In genomic region chr3:88607758-88608138, GRCm38 (mm10) we compare ENCODE assay signal across 8 mouse cellular contexts. TPM values are rescaled to one million over a fixed set of nuclear protein-coding genes. Genes with fewer than 3 reads are reported as not detected.
DNase-seq lines count a peak whose midpoint lies in the region; ATAC-seq and TF ChIP-seq lines count a peak whose summit lies in the region.

No protein-coding gene starts in this region.

- peak overlapping the region; percentile 35 for H3K4me3 ChIP-seq in kidney, embryonic 16.5 days (ENCODE audit: low read length)
- 0 out of 2 replicates have a peak overlapping the region, but pooled peaks have one; percentile 0 for H3K4me3 ChIP-seq in cortical plate, adult 2 months (ENCODE audit: insufficient read depth, low read length)
- H3K4me3 ChIP-seq in hindbrain, embryonic 16.5 days (ENCODE audit: low read length): peak overlapping the region; percentile 35
- H3K4me3 ChIP-seq in midbrain, embryonic 15.5 days: 0 out of 2 replicates have a peak overlapping the region, but pooled peaks have one; percentile 27

- no peaks in the 10 kb centered on the region for H3K36me3 ChIP-seq in kidney, embryonic 16.5 days (ENCODE audit: insufficient read depth, low read length)
- no peaks in the 10 kb centered on the region for H3K36me3 ChIP-seq in hindbrain, embryonic 16.5 days (ENCODE audit: control insufficient read depth, insufficient read depth, low read length)
- no peaks in the 10 kb centered on the region for H3K36me3 ChIP-seq in midbrain, embryonic 15.5 days (replicated peaks)

- H3K9me3 ChIP-seq in kidney, embryonic 16.5 days (ENCODE audit: low read length): no peaks in the 10 kb centered on the region
- no peaks in the 10 kb centered on the region for H3K9me3 ChIP-seq in hindbrain, embryonic 16.5 days (ENCODE audit: control insufficient read depth, low read length)
- H3K9me3 ChIP-seq in midbrain, embryonic 15.5 days: no peaks in the 10 kb centered on the region

- 25% methylated on average over 10 of the region's 10 CpGs for WGBS in kidney, embryonic 16.5 days
- 20% methylated on average over 10 of the region's 10 CpGs for WGBS in hindbrain, embryonic 16.5 days
- 18% methylated on average over 10 of the region's 10 CpGs for WGBS in midbrain, embryonic 15.5 days

- peak; percentile 49 for ATAC-seq in kidney, embryonic 16.5 days (ENCODE audit: low FRiP score, low TSS enrichment)
- ATAC-seq in hindbrain, embryonic 16.5 days: peak; percentile 67
- ATAC-seq in midbrain, embryonic 15.5 days (replicated peaks): no peak; the same call in 1 of the 2 replicates

- no peak for TF ChIP-seq POLR2A in cortical plate, adult 2 months (IDR thresholded peaks at IDR 0.05; ENCODE audit: extremely low read depth, insufficient read depth, low read length)

- H3K9ac ChIP-seq in kidney, embryonic 16.5 days (replicated peaks; ENCODE audit: low read length): peak overlapping the region; percentile 62
- no peak overlapping the region; the same call in none of the 2 replicates for H3K9ac ChIP-seq in hindbrain, embryonic 16.5 days (ENCODE audit: low read depth, low read length)
- H3K9ac ChIP-seq in midbrain, embryonic 15.5 days: no peak overlapping the region

- DNase-seq in kidney, adult 11 months: no peak
- DNase-seq in left cerebral cortex, postnatal 10 days (ENCODE audit: extremely low spot score in 1 of 2, low spot score in 2 of 2): no peak
- DNase-seq in ovary, adult 18-20 months (ENCODE audit: low spot score): no peak
- DNase-seq in gastrocnemius, postnatal 10 days: no peak

- H3K27ac ChIP-seq in kidney, embryonic 16.5 days (ENCODE audit: low read length): no peak overlapping the region
- no peak overlapping the region for H3K27ac ChIP-seq in cortical plate, adult 2 months (ENCODE audit: insufficient read depth, low read length)
- no peak overlapping the region for H3K27ac ChIP-seq in hindbrain, embryonic 16.5 days (ENCODE audit: low read depth, low read length)
- H3K27ac ChIP-seq in midbrain, embryonic 15.5 days: no peak overlapping the region

- peaks cover 16% of the 10 kb centered on the region for H3K4me1 ChIP-seq in kidney, embryonic 16.5 days (ENCODE audit: insufficient read depth, low read length)
- no peaks in the 10 kb centered on the region for H3K4me1 ChIP-seq in cortical plate, adult 2 months (ENCODE audit: control insufficient read depth, insufficient read depth, low read length)
- peaks cover 2% of the 10 kb centered on the region; the same call in 1 of the 2 replicates for H3K4me1 ChIP-seq in hindbrain, embryonic 16.5 days (ENCODE audit: control insufficient read depth, insufficient read depth, low read depth, low read length)
- peaks cover 14% of the 10 kb centered on the region; the same call in 1 of the 2 replicates for H3K4me1 ChIP-seq in midbrain, embryonic 15.5 days

- peak overlapping the region; percentile 55 for H3K4me2 ChIP-seq in kidney, embryonic 16.5 days (replicated peaks; ENCODE audit: low read depth, low read length)
- H3K4me2 ChIP-seq in hindbrain, embryonic 16.5 days (ENCODE audit: low read length): peak overlapping the region; percentile 55
- H3K4me2 ChIP-seq in midbrain, embryonic 15.5 days: peak overlapping the region; percentile 55

- intact Hi-C loops in left cerebral cortex, postnatal 10 days (cut with DNase I): loop anchor here (5.0 kb wide), 2 partner anchors 35 to 80 kb away; partner anchors contain the start of gene Khdc4

- no peak for TF ChIP-seq CTCF in cortical plate, adult 2 months (IDR thresholded peaks at IDR 0.05; ENCODE audit: extremely low read depth, insufficient read depth, low read length)

- no peaks in the 10 kb centered on the region for H3K27me3 ChIP-seq in kidney, embryonic 16.5 days (ENCODE audit: insufficient read depth, low read length)
- no peaks in the 10 kb centered on the region for H3K27me3 ChIP-seq in hindbrain, embryonic 16.5 days (replicated peaks; ENCODE audit: control insufficient read depth, insufficient read depth, low read length)
- no peaks in the 10 kb centered on the region for H3K27me3 ChIP-seq in midbrain, embryonic 15.5 days (replicated peaks)

RNA-seq across cellular contexts. Expression of gene Arhgef2, which starts 2.0 kb away (rescaled TPM):
- polyA plus RNA-seq in kidney, embryonic 16.5 days (2015; fragmentation: Nextera tagmentation; extraction: Ambion mirVana): 103 and 119 TPM in 2 replicates
- 220 and 224 TPM in 2 replicates for polyA plus RNA-seq in cortical plate, adult 2 months (2012; rRNA removed)
- 79.0 and 104 TPM in 2 replicates for polyA plus RNA-seq in hindbrain, embryonic 16.5 days (2015; fragmentation: Nextera tagmentation; extraction: Ambion mirVana)
- polyA plus RNA-seq in midbrain, embryonic 15.5 days (2015; fragmentation: Nextera tagmentation; extraction: Ambion mirVana): 138 and 145 TPM in 2 replicates
- total RNA-seq in left cerebral cortex, postnatal 10 days (2021): 100 to 1,000 TPM; 257 to 264 TPM
- 10 to 100 TPM; 58.2 to 97.6 TPM for total RNA-seq in gastrocnemius, postnatal 10 days (2021)

RNA-seq across cellular contexts. Expression of gene Ssr2, which starts 32.1 kb away (rescaled TPM):
- 269 and 323 TPM in 2 replicates for polyA plus RNA-seq in kidney, embryonic 16.5 days (2015; fragmentation: Nextera tagmentation; extraction: Ambion mirVana)
- 120 and 126 TPM in 2 replicates for polyA plus RNA-seq in cortical plate, adult 2 months (2012; rRNA removed)
- polyA plus RNA-seq in hindbrain, embryonic 16.5 days (2015; fragmentation: Nextera tagmentation; extraction: Ambion mirVana): 133 and 167 TPM in 2 replicates
- polyA plus RNA-seq in midbrain, embryonic 15.5 days (2015; fragmentation: Nextera tagmentation; extraction: Ambion mirVana): 133 and 143 TPM in 2 replicates
- 100 to 1,000 TPM; 127 to 128 TPM for total RNA-seq in left cerebral cortex, postnatal 10 days (2021)
- 100 to 1,000 TPM; 108 to 125 TPM for total RNA-seq in gastrocnemius, postnatal 10 days (2021)

RNA-seq across cellular contexts. Expression of gene Rxfp4, which starts 45.2 kb away (rescaled TPM):
- polyA plus RNA-seq in kidney, embryonic 16.5 days (2015; fragmentation: Nextera tagmentation; extraction: Ambion mirVana): not detected in 2 replicates
- not detected in 2 replicates for polyA plus RNA-seq in cortical plate, adult 2 months (2012; rRNA removed)
- polyA plus RNA-seq in hindbrain, embryonic 16.5 days (2015; fragmentation: Nextera tagmentation; extraction: Ambion mirVana): not detected in 2 replicates
- not detected in 2 replicates for polyA plus RNA-seq in midbrain, embryonic 15.5 days (2015; fragmentation: Nextera tagmentation; extraction: Ambion mirVana)
- not detected for total RNA-seq in left cerebral cortex, postnatal 10 days (2021)
- not detected for total RNA-seq in gastrocnemius, postnatal 10 days (2021)

RNA-seq across cellular contexts. Expression of gene Ubqln4, which starts 54.2 kb away (rescaled TPM):
- 52.7 and 57.8 TPM in 2 replicates for polyA plus RNA-seq in kidney, embryonic 16.5 days (2015; fragmentation: Nextera tagmentation; extraction: Ambion mirVana)
- polyA plus RNA-seq in cortical plate, adult 2 months (2012; rRNA removed): 103 and 110 TPM in 2 replicates
- polyA plus RNA-seq in hindbrain, embryonic 16.5 days (2015; fragmentation: Nextera tagmentation; extraction: Ambion mirVana): 40.1 and 44.4 TPM in 2 replicates
- polyA plus RNA-seq in midbrain, embryonic 15.5 days (2015; fragmentation: Nextera tagmentation; extraction: Ambion mirVana): 45.9 and 48.0 TPM in 2 replicates
- total RNA-seq in left cerebral cortex, postnatal 10 days (2021): 10 to 100 TPM; 78.8 to 82.6 TPM
- 10 to 100 TPM; 45.1 to 52.2 TPM for total RNA-seq in gastrocnemius, postnatal 10 days (2021)

RNA-seq across cellular contexts. Expression of gene Lamtor2, which starts 54.9 kb away (rescaled TPM):
- 189 and 207 TPM in 2 replicates for polyA plus RNA-seq in kidney, embryonic 16.5 days (2015; fragmentation: Nextera tagmentation; extraction: Ambion mirVana)
- 126 and 133 TPM in 2 replicates for polyA plus RNA-seq in cortical plate, adult 2 months (2012; rRNA removed)
- 184 and 218 TPM in 2 replicates for polyA plus RNA-seq in hindbrain, embryonic 16.5 days (2015; fragmentation: Nextera tagmentation; extraction: Ambion mirVana)
- 206 and 232 TPM in 2 replicates for polyA plus RNA-seq in midbrain, embryonic 15.5 days (2015; fragmentation: Nextera tagmentation; extraction: Ambion mirVana)
- total RNA-seq in left cerebral cortex, postnatal 10 days (2021): 100 to 1,000 TPM; 109 to 110 TPM
- total RNA-seq in gastrocnemius, postnatal 10 days (2021): 10 to 100 TPM; 75.4 to 81.8 TPM
